Mouse (Mus musculus) embryonic facial prominence, embryonic 11.5 days (tissue): Measurements from ENCODE around the gene Arhgap21. TPM values are rescaled to one million over a fixed set of nuclear protein-coding genes. Genes with fewer than 3 reads are reported as not detected.

Experiments
- ATAC-seq: fragments of 200-750 bp; cut with Nextera tagmentation; replicated peaks from 2 replicates; pipeline ENCODE4 v1.8.0; 2017; ENCODE audit warnings: low read depth; ENCODE audit not compliant: insufficient number of reproducible peaks, low FRiP score, low TSS enrichment
- DNase-seq: peaks from one replicate; pipeline ENCODE4 v3.0.0-alpha.2; 2015; ENCODE audit warnings: low spot score
- H3K27ac ChIP-seq: fragments of 300-500 bp; sonication (generic); replicated peaks from 2 replicates; pipeline ENCODE4 v1.5.1; 2014; ENCODE audit warnings: mild to moderate bottlenecking, low read depth, low read length, control low read depth
- H3K27me3 ChIP-seq: fragments of 300-500 bp; sonication (generic); 2 replicates; pipeline ENCODE4 v1.6.1; 2014; ENCODE audit warnings: mild to moderate bottlenecking, low read length, moderate library complexity, mixed read lengths; ENCODE audit not compliant: control insufficient read depth, insufficient read depth
- H3K36me3 ChIP-seq: fragments of 300-500 bp; sonication (generic); replicated peaks from 2 replicates; pipeline ENCODE4 v1.6.1; 2014; ENCODE audit warnings: low read depth, mild to moderate bottlenecking, low read length, moderate library complexity, mixed read lengths; ENCODE audit not compliant: control insufficient read depth, insufficient read depth
- H3K4me1 ChIP-seq: fragments of 300-500 bp; sonication (generic); 2 replicates; pipeline ENCODE4 v1.6.1; 2014; ENCODE audit warnings: low read length, mixed read lengths; ENCODE audit not compliant: control insufficient read depth, insufficient read depth
- H3K4me2 ChIP-seq: fragments of 300-500 bp; sonication (generic); 2 replicates; pipeline ENCODE4 v1.6.1; 2014; ENCODE audit warnings: low read depth, mild to moderate bottlenecking, control low read depth, low read length, moderate library complexity
- H3K4me3 ChIP-seq: fragments of 300-500 bp; sonication (generic); 2 replicates; pipeline ENCODE4 v1.5.1; 2014; ENCODE audit warnings: low read depth, low read length, control low read depth
- H3K9ac ChIP-seq: fragments of 300-500 bp; sonication (generic); replicated peaks from 2 replicates; pipeline ENCODE4 v1.6.1; 2014; ENCODE audit warnings: mild to moderate bottlenecking, control low read depth, low read length
- H3K9me3 ChIP-seq: fragments of 300-500 bp; sonication (generic); replicated peaks from 2 replicates; pipeline ENCODE4 v1.6.1; 2016; ENCODE audit warnings: mild to moderate bottlenecking, low read length, inconsistent platforms, mixed read lengths; ENCODE audit not compliant: control insufficient read depth
- WGBS: fragments of 180-500 bp; shearing (Covaris S2); extraction: QIAGEN DNeasy Blood & Tissue Kit; methylation state at CpG from one replicate; pipeline ENCODE4 v1.1.7; 2014; 5-methylcytosine and 5-hydroxymethylcytosine counted together
- polyA plus RNA-seq: library from polyadenylated mRNA; unstranded; fragments of >200 nt; fragmentation: Nextera tagmentation; extraction: Ambion mirVana; gene quantifications from 2 replicates; pipeline ENCODE4 v1.2.1, GENCODE M21; 2014

The Arhgap21 gene
- 22.1 and 23.8 TPM in 2 replicates for polyA plus RNA-seq

GRCm38 (mm10) chr2:20968441-20969200 lies at the start of gene Arhgap21:
Gene Arhgap21, minus strand, starts transcription at chr2:20968881.
- no peaks in the 10 kb centered on the region for H3K36me3 ChIP-seq
- no peaks in the 10 kb centered on the region for H3K27me3 ChIP-seq
- H3K4me1 ChIP-seq: no peaks in the 10 kb centered on the region
- H3K27ac ChIP-seq: peak within 1 kb of the TSS; percentile 96
- H3K9me3 ChIP-seq: no peaks in the 10 kb centered on the region
- peak within 1 kb of the TSS; percentile 67 for H3K4me3 ChIP-seq
- peak within 1 kb of the TSS; percentile 79 for H3K4me2 ChIP-seq
- H3K9ac ChIP-seq: peak within 1 kb of the TSS; percentile 98
- ATAC-seq (peak; percentile 61), DNase-seq (peak; percentile 80)
- WGBS: under 1% methylated on average over 72 of the region's 102 CpGs

GRCm38 (mm10) chr2:21016589-21016988 lies 47.9 kb upstream of the Arhgap21 start:
- no peaks in the 10 kb centered on the region for H3K9me3 ChIP-seq
- H3K4me3 ChIP-seq: no peak overlapping the region
- no peaks in the 10 kb centered on the region for H3K4me1 ChIP-seq
- DNase-seq: no peak
- WGBS: 83% methylated on average over 7 of the region's 7 CpGs
- no peak for ATAC-seq
- H3K4me2 ChIP-seq: no peak overlapping the region
- H3K27ac ChIP-seq: no peak overlapping the region
- no peaks in the 10 kb centered on the region for H3K36me3 ChIP-seq
- no peak overlapping the region for H3K9ac ChIP-seq
- no peaks in the 10 kb centered on the region for H3K27me3 ChIP-seq

- DNase-seq: peak; percentile 37
- 47% methylated on average over 11 of the region's 11 CpGs for WGBS
- Histone ChIP-seq H3K9ac (peak overlapping the region; percentile 18), H3K9me3 (no peaks in the 10 kb centered on the region), H3K27me3 (no peaks in the 10 kb centered on the region), H3K36me3 (no peaks in the 10 kb centered on the region), H3K4me3 (no peak overlapping the region), H3K27ac (peak overlapping the region; percentile 41; the same call in 1 of the 2 replicates), H3K4me2 (no peak overlapping the region), H3K4me1 (no peaks in the 10 kb centered on the region)
- peak; percentile 92 for ATAC-seq
Measured at GRCm38 (mm10) chr2:21010806-21011397, 42.2 kb upstream of the Arhgap21 start.

- H3K4me3 ChIP-seq: no peak overlapping the region
- peak; percentile 89 for ATAC-seq
Measured at GRCm38 (mm10) chr2:21010219-21010618, 41.5 kb upstream of the Arhgap21 start.

DNA sequence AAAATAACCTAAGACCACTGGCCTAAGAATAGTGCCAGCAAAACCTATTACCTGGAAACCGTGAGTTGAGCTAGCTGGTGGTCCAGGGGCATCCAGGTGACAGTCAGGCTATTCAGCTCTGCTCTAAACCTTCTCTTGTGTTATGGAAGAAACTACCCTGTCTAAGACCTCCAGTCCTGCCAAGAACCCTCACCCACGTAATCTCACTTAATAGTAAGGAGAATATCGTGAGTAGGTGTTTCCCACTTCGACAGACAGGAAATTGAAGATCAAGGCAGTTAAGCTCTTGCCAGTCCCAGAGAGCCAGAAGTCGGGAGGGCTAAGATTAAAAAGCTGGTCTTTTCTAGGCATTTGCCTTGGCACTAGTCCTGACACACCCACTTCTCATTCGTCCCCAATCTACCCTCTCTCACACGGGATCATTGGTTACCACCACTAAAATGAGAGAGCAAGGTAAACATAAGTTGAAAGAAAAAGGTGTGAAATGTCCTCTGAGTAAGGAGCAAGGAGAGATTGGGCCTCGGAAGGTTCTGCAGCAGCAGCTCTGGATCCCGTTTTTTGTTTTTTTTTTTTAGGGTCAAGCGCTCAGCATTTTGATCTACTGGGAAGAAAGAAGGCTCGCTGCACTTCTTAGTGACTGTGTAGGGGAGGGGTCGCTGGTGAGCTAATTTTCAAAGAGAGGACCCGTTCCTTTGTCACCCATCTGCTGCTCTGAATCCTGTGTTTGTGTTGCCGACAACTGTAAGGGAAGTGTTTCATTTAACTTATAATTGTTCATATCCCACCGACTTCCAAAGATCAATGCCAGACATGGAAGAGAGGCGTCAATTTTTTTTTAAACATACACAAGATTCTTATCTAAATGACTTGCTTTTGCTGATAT lies 40.8 kb upstream of the Arhgap21 start:
- H3K4me1 ChIP-seq: no peaks in the 10 kb centered on the region
- H3K4me3 ChIP-seq: no peak overlapping the region
- no peak overlapping the region for H3K4me2 ChIP-seq
- H3K27me3 ChIP-seq: no peaks in the 10 kb centered on the region
- H3K9me3 ChIP-seq: no peaks in the 10 kb centered on the region
- ATAC-seq: no peak
- no peak overlapping the region for H3K9ac ChIP-seq
- WGBS: 55% methylated on average over 16 of the region's 16 CpGs
- no peaks in the 10 kb centered on the region for H3K36me3 ChIP-seq
- peak; percentile 18 for DNase-seq
- H3K27ac ChIP-seq: no peak overlapping the region

More at GRCm38 (mm10) chr2:21010219-21010618, 41.5 kb upstream of the Arhgap21 start:
- Histone ChIP-seq H3K4me1 (no peaks in the 10 kb centered on the region), H3K27me3 (no peaks in the 10 kb centered on the region), H3K9ac (no peak overlapping the region), H3K4me2 (no peak overlapping the region), H3K9me3 (no peaks in the 10 kb centered on the region), H3K27ac (0 out of 2 replicates have a peak overlapping the region, but pooled peaks have one; percentile 41), H3K36me3 (no peaks in the 10 kb centered on the region)
- DNase-seq: peak; percentile 63
- 41% methylated on average over 9 of the region's 9 CpGs for WGBS

- WGBS: 84% methylated on average over 8 of the region's 8 CpGs
- Histone ChIP-seq H3K9ac (no peak overlapping the region), H3K9me3 (no peaks in the 10 kb centered on the region), H3K27ac (no peak overlapping the region), H3K4me3 (no peak overlapping the region), H3K36me3 (no peaks in the 10 kb centered on the region), H3K4me1 (no peaks in the 10 kb centered on the region), H3K27me3 (no peaks in the 10 kb centered on the region), H3K4me2 (no peak overlapping the region)
- DNase-seq (no peak), ATAC-seq (no peak)
Measured at GRCm38 (mm10) chr2:21002538-21002937, 33.9 kb upstream of the Arhgap21 start.

DNA sequence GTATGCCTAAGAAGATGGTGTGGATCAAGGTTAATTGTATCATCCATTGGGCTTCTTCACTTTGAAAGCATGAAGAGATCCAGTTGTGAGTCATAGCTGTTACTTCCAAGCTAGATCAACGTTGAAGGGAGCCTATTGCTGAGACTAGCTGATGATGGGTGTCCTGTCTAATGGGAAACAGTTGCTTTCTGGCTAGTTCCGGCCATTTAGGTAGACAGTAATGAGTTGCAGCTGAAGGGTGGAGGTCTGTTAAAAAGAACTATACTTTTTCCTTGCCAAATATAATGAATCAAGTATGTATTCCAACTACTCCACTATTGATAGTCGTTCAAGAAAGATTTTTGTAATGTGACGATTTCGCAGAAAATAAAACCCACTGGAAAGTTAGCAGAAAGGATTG lies 32.5 kb upstream of the Arhgap21 start:
- Histone ChIP-seq H3K27me3 (no peaks in the 10 kb centered on the region), H3K9me3 (no peaks in the 10 kb centered on the region), H3K36me3 (no peaks in the 10 kb centered on the region), H3K9ac (no peak overlapping the region), H3K4me2 (no peak overlapping the region), H3K27ac (no peak overlapping the region), H3K4me1 (no peaks in the 10 kb centered on the region), H3K4me3 (no peak overlapping the region)
- 48% methylated on average over 5 of the region's 5 CpGs for WGBS
- DNase-seq (peak; percentile 71), ATAC-seq (no peak)
